9 mouse cellular contexts compared by ENCODE assay signal in the genomic region with DNA sequence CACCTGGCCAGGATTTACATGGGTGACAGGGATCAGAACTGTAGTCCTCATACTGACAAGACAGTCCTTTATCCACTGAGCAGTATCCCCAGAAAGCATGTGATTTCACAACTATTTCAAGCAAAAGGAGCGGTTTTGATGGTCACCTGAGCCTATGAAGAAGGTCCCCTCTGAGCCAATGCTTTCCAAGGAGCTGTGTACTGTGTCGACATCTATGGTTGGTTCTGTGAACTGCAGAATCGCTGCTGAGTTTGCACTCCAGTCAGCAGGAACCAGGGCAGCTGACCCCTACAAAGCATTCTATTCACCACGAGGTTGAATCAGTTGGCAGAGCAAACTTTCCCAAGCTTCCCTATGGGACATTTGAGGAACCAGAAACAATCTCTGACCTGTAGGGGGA. TPM values are rescaled to one million over a fixed set of nuclear protein-coding genes. Genes with fewer than 3 reads are reported as not detected.
DNase-seq lines count a peak whose midpoint lies in the region; ATAC-seq and TF ChIP-seq lines count a peak whose summit lies in the region.
"Had no signal": no experiment of that assay in that cellular context is flagged by ENCODE, and none has a peak within 500 bp of the region (broad histone marks: within the 10 kb centered on the region; RNA-seq: fewer than 3 reads in every experiment).

No protein-coding gene starts in this region.

- H3K4me1 ChIP-seq in cerebellum, adult 2 months (ENCODE audit: control insufficient read depth, insufficient read depth, low read length) = no peaks in the 10 kb centered on the region
- no peaks in the 10 kb centered on the region for H3K4me1 ChIP-seq in hindbrain, embryonic 12.5 days
- no peaks in the 10 kb centered on the region for H3K4me1 ChIP-seq in limb, embryonic 14.5 days (ENCODE audit: control insufficient read depth, insufficient read depth, low read length)

- no peak overlapping the region for H3K27ac ChIP-seq in cerebellum, adult 2 months (ENCODE audit: insufficient read depth, low read length)
- no peak overlapping the region for H3K27ac ChIP-seq in hindbrain, embryonic 12.5 days
- no peak overlapping the region for H3K27ac ChIP-seq in limb, embryonic 14.5 days (replicated peaks; ENCODE audit: low read depth, low read length)

- no peak overlapping the region for H3K9ac ChIP-seq in hindbrain, embryonic 12.5 days
- no peak overlapping the region for H3K9ac ChIP-seq in limb, embryonic 14.5 days (ENCODE audit: low read depth, low read length, severe bottlenecking)

- no peak for TF ChIP-seq POLR2A in cerebellum, adult 2 months (IDR thresholded peaks at IDR 0.05; ENCODE audit: borderline replicate concordance, insufficient read depth, low read length)
- TF ChIP-seq POLR2A in limb, embryonic 14.5 days (IDR thresholded peaks at IDR 0.05; ENCODE audit: borderline replicate concordance, extremely low read depth, insufficient read depth, insufficient read length) = no peak

- peak; percentile 65; the same call in 1 of the 2 replicates for TF ChIP-seq CTCF in cerebellum, adult 2 months (IDR thresholded peaks at IDR 0.05; ENCODE audit: borderline replicate concordance, insufficient read depth, low read depth, low read length)

- H3K9me3 ChIP-seq in hindbrain, embryonic 12.5 days (replicated peaks) = no peaks in the 10 kb centered on the region
- H3K9me3 ChIP-seq in limb, embryonic 14.5 days (ENCODE audit: control insufficient read depth, low read length) = no peaks in the 10 kb centered on the region

- DNase-seq in cerebellum, adult 2 months = no peak
- no peak for DNase-seq in cerebellum, adult 11-12 months
- DNase-seq in 416B (ENCODE audit: low read depth) = peak; percentile 50
- peak; percentile 62 for DNase-seq in limb, embryonic 14.5 days (ENCODE audit: low spot score)
- peak; percentile 60 to 77 for DNase-seq in right cerebral cortex, postnatal 10 days (ENCODE audit: low spot score in 2 of 2)
- no peak for DNase-seq in thymus, postnatal 0 days (ENCODE audit: low spot score)

- no peaks in the 10 kb centered on the region for H3K36me3 ChIP-seq in hindbrain, embryonic 12.5 days
- no peaks in the 10 kb centered on the region for H3K36me3 ChIP-seq in limb, embryonic 14.5 days (ENCODE audit: control insufficient read depth, insufficient read depth, low read length)

- H3K27me3 ChIP-seq in cerebellum, adult 2 months (ENCODE audit: control insufficient read depth, insufficient read depth, low read length) = no peaks in the 10 kb centered on the region
- H3K27me3 ChIP-seq in hindbrain, embryonic 12.5 days = peaks cover 57% of the 10 kb centered on the region
- H3K27me3 ChIP-seq in limb, embryonic 14.5 days (ENCODE audit: control insufficient read depth, insufficient read depth, low read length) = peaks cover 19% of the 10 kb centered on the region; the same call in 1 of the 2 replicates

- peak; percentile 66; the same call in 1 of the 2 replicates for ATAC-seq in common myeloid progenitor, adult 5-6 weeks (replicated peaks; ENCODE audit: low read depth, poor library complexity, severe bottlenecking)
- 0 out of 2 replicates have a peak, but pooled peaks have one; percentile 58 for ATAC-seq in hindbrain, embryonic 12.5 days (ENCODE audit: low FRiP score)
- ATAC-seq in limb, embryonic 14.5 days (ENCODE audit: low FRiP score, low read depth) = no peak

- WGBS in cerebellum, adult 2 months = under 1% methylated on average over 4 of the region's 4 CpGs
- 4% methylated on average over 4 of the region's 4 CpGs for WGBS in hindbrain, embryonic 12.5 days
- WGBS in limb, embryonic 14.5 days = 6% methylated on average over 4 of the region's 4 CpGs

- no peak overlapping the region for H3K4me2 ChIP-seq in hindbrain, embryonic 12.5 days (replicated peaks)
- no peak overlapping the region for H3K4me2 ChIP-seq in limb, embryonic 14.5 days (replicated peaks; ENCODE audit: low read depth, low read length, severe bottlenecking)

- no peak overlapping the region for H3K4me3 ChIP-seq in cerebellum, adult 2 months (replicated peaks; ENCODE audit: insufficient read depth, low read depth, low read length)
- no peak overlapping the region for H3K4me3 ChIP-seq in hindbrain, embryonic 12.5 days
- no peak overlapping the region for H3K4me3 ChIP-seq in limb, embryonic 14.5 days (replicated peaks; ENCODE audit: low read length)

RNA-seq across cellular contexts. Expression of gene Spaca7, which starts 8.5 kb away (rescaled TPM):
- not detected in 2 replicates for polyA plus RNA-seq in cerebellum, adult 2 months (2012; rRNA removed)
- total RNA-seq in common myeloid progenitor, adult 5-6 weeks (2017) = not detected in 2 replicates
- not detected in 2 replicates for polyA plus RNA-seq in hindbrain, embryonic 12.5 days (2016; fragmentation: Nextera tagmentation; extraction: Ambion mirVana)
- polyA plus RNA-seq in limb, embryonic 14.5 days (2012; rRNA removed) = not detected in 2 replicates
- not detected in 2 replicates for polyA plus RNA-seq in limb, embryonic 14.5 days (2014; fragmentation: Nextera tagmentation; extraction: Ambion mirVana)
- not detected in 2 replicates for polyA plus RNA-seq in thymus, postnatal 0 days (2015; fragmentation: Nextera tagmentation; extraction: Ambion mirVana)
- polyA plus RNA-seq: spleen, adult 2 months had no signal

Comparison
In these comparisons a context has a peak if more than half of its experiments do, and no peak if none do; other contexts are left out.
1. DNase-seq: peak in 416B (single experiment), limb, embryonic 14.5 days (single experiment) and right cerebral cortex, postnatal 10 days (2 of 2); none in cerebellum, adult 2 months (0 of 2), cerebellum, adult 11-12 months (single experiment) and thymus, postnatal 0 days (single experiment).